Mouse (Mus musculus) liver, embryonic 16.5 days (tissue): Measurements from ENCODE around the gene Trappc5. TPM values are rescaled to one million over a fixed set of nuclear protein-coding genes. Genes with fewer than 3 reads are reported as not detected.
A peak's percentile ranks its signal among the peaks of the same experiment; 100 is the strongest.

Experiments
- ATAC-seq: fragments of 200-750 bp; cut with Nextera tagmentation; 2 replicates; pipeline ENCODE4 v1.8.0; 2017; ENCODE audit warnings: low read depth, mild to moderate bottlenecking, moderate number of reproducible peaks, moderate library complexity
- H3K27ac ChIP-seq: fragments of 300-500 bp; sonication (generic); 2 replicates; pipeline ENCODE4 v1.5.1; 2014; ENCODE audit warnings: mild to moderate bottlenecking, low read length
- H3K27me3 ChIP-seq: fragments of 300-500 bp; sonication (generic); 2 replicates; pipeline ENCODE4 v1.6.1; 2014; ENCODE audit warnings: low read depth, low read length, mixed read lengths; ENCODE audit not compliant: control insufficient read depth, insufficient read depth
- H3K36me3 ChIP-seq: fragments of 300-500 bp; sonication (generic); 2 replicates; pipeline ENCODE4 v1.6.1; 2014; ENCODE audit warnings: mild to moderate bottlenecking; ENCODE audit not compliant: control insufficient read depth, insufficient read depth
- H3K4me1 ChIP-seq: fragments of 300-500 bp; sonication (generic); 2 replicates; pipeline ENCODE4 v1.6.1; 2014; ENCODE audit warnings: low read depth, low read length, mixed read lengths; ENCODE audit not compliant: control insufficient read depth
- H3K4me2 ChIP-seq: fragments of 300-500 bp; sonication (generic); 2 replicates; pipeline ENCODE4 v1.6.1; 2014; ENCODE audit warnings: low read depth, low read length, mixed read lengths
- H3K4me3 ChIP-seq: fragments of 300-500 bp; sonication (generic); 2 replicates; pipeline ENCODE4 v1.5.1; 2014; ENCODE audit warnings: low read depth, mild to moderate bottlenecking, low read length
- H3K9ac ChIP-seq: fragments of 300-500 bp; sonication (generic); 2 replicates; pipeline ENCODE4 v1.6.1; 2014; ENCODE audit warnings: low read depth, low read length
- H3K9me3 ChIP-seq: fragments of 300-500 bp; sonication (generic); replicated peaks from 2 replicates; pipeline ENCODE4 v1.6.1; 2016; ENCODE audit warnings: low read length; ENCODE audit not compliant: control insufficient read depth
- WGBS: fragments of 180-500 bp; shearing (Covaris S2); extraction: QIAGEN DNeasy Blood & Tissue Kit; methylation state at CpG from one replicate; pipeline ENCODE4 v1.1.7; 2014; ENCODE audit not compliant: insufficient replicate concordance; 5-methylcytosine and 5-hydroxymethylcytosine counted together
- polyA plus RNA-seq: library from polyadenylated mRNA; unstranded; fragments of >200 nt; fragmentation: Nextera tagmentation; extraction: Ambion mirVana; gene quantifications from 2 replicates; pipeline ENCODE4 v1.2.1, GENCODE M21; 2015

Gene Trappc5
- polyA plus RNA-seq, 1 experiment from 2014 or later: 13.0 TPM

GRCm38 (mm10) chr8:3670388-3670787 is 5.7 kb upstream of the Trappc5 start:
- no peak overlapping the region for H3K9ac ChIP-seq
- H3K4me2 ChIP-seq: no peak overlapping the region
- no peaks in the 10 kb centered on the region for H3K36me3 ChIP-seq
- no peaks in the 10 kb centered on the region for H3K27me3 ChIP-seq
- no peaks in the 10 kb centered on the region for H3K9me3 ChIP-seq
- H3K27ac ChIP-seq: no peak overlapping the region
- peaks cover 4% of the 10 kb centered on the region; the same call in 1 of the 2 replicates for H3K4me1 ChIP-seq
- no peak for ATAC-seq
- no peak overlapping the region for H3K4me3 ChIP-seq
- 36% methylated on average over 2 of the region's 2 CpGs for WGBS

- peaks cover 10% of the 10 kb centered on the region for H3K4me1 ChIP-seq
- no peaks in the 10 kb centered on the region for H3K36me3 ChIP-seq
- peak within 1 kb of the TSS; percentile 63 for H3K4me3 ChIP-seq
- no peaks in the 10 kb centered on the region for H3K9me3 ChIP-seq
- peak within 1 kb of the TSS; percentile 54 for H3K9ac ChIP-seq
- 0 out of 2 replicates have a peak within 1 kb of the TSS, but pooled peaks have one; percentile 12 for H3K27ac ChIP-seq
- peak within 1 kb of the TSS; percentile 70 for H3K4me2 ChIP-seq
- under 1% methylated on average over 23 of the region's 23 CpGs for WGBS
- peak; percentile 33 for ATAC-seq
- no peaks in the 10 kb centered on the region for H3K27me3 ChIP-seq
Measured at GRCm38 (mm10) chr8:3671980-3672491, 4.1 kb upstream of the Trappc5 start, which contains the start of gene Fcor. Gene Fcor (minus strand): TSS chr8:3672362.

- Histone ChIP-seq H3K4me2 (no peak overlapping the region), H3K27me3 (no peaks in the 10 kb centered on the region), H3K36me3 (peaks cover 11% of the 10 kb centered on the region), H3K27ac (no peak overlapping the region), H3K4me3 (no peak overlapping the region), H3K9ac (no peak overlapping the region), H3K4me1 (peaks cover 21% of the 10 kb centered on the region), H3K9me3 (no peaks in the 10 kb centered on the region)
- no peak for ATAC-seq
- WGBS: 47% methylated on average over 3 of the region's 3 CpGs
Measured at GRCm38 (mm10) chr8:3674671-3675070, 1.4 kb upstream of the Trappc5 start.

GRCm38 (mm10) chr8:3676993-3677579 is 987 bp downstream of the Trappc5 start:
- Histone ChIP-seq H3K36me3 (peaks cover 14% of the 10 kb centered on the region), H3K4me2 (peak overlapping the region; percentile 82), H3K9me3 (no peaks in the 10 kb centered on the region), H3K9ac (peak overlapping the region; percentile 88), H3K4me1 (peaks cover 21% of the 10 kb centered on the region), H3K27ac (peak overlapping the region; percentile 81), H3K27me3 (no peaks in the 10 kb centered on the region), H3K4me3 (peak overlapping the region; percentile 80)
- WGBS: 2% methylated on average over 15 of the region's 15 CpGs
- ATAC-seq: peak; percentile 5

GRCm38 (mm10) chr8:3678831-3679230 is 2.7 kb downstream of the Trappc5 start:
- Histone ChIP-seq H3K9ac (no peak overlapping the region), H3K9me3 (no peaks in the 10 kb centered on the region), H3K4me1 (peaks cover 17% of the 10 kb centered on the region), H3K27me3 (no peaks in the 10 kb centered on the region), H3K36me3 (peaks cover 14% of the 10 kb centered on the region), H3K4me3 (no peak overlapping the region), H3K4me2 (no peak overlapping the region), H3K27ac (no peak overlapping the region)
- ATAC-seq: no peak
- WGBS: 91% methylated on average over 23 of the region's 23 CpGs

GRCm38 (mm10) chr8:3679236-3679635 is 3.1 kb downstream of the Trappc5 start:
- Histone ChIP-seq H3K4me1 (peaks cover 17% of the 10 kb centered on the region), H3K27me3 (no peaks in the 10 kb centered on the region), H3K4me3 (no peak overlapping the region), H3K9ac (no peak overlapping the region), H3K36me3 (peaks cover 14% of the 10 kb centered on the region), H3K27ac (no peak overlapping the region), H3K4me2 (no peak overlapping the region), H3K9me3 (no peaks in the 10 kb centered on the region)
- no peak for ATAC-seq
- 88% methylated on average over 23 of the region's 23 CpGs for WGBS

GRCm38 (mm10) chr8:3679656-3680055 is 3.6 kb downstream of the Trappc5 start:
- 80% methylated on average over 5 of the region's 5 CpGs for WGBS
- Histone ChIP-seq H3K9ac (no peak overlapping the region), H3K36me3 (peaks cover 14% of the 10 kb centered on the region), H3K27me3 (no peaks in the 10 kb centered on the region), H3K27ac (no peak overlapping the region), H3K4me3 (no peak overlapping the region), H3K4me1 (peaks cover 17% of the 10 kb centered on the region), H3K9me3 (no peaks in the 10 kb centered on the region), H3K4me2 (no peak overlapping the region)
- no peak for ATAC-seq

- 69% methylated on average over 5 of the region's 5 CpGs for WGBS
- Histone ChIP-seq H3K9me3 (no peaks in the 10 kb centered on the region), H3K4me1 (peaks cover 6% of the 10 kb centered on the region), H3K9ac (no peak overlapping the region), H3K27ac (no peak overlapping the region), H3K4me2 (no peak overlapping the region), H3K4me3 (no peak overlapping the region), H3K36me3 (peaks cover 14% of the 10 kb centered on the region), H3K27me3 (no peaks in the 10 kb centered on the region)
- ATAC-seq: no peak
Measured at GRCm38 (mm10) chr8:3682435-3682834, 6.3 kb downstream of the Trappc5 start.

- Histone ChIP-seq H3K36me3 (peaks cover 14% of the 10 kb centered on the region), H3K9me3 (no peaks in the 10 kb centered on the region), H3K4me2 (no peak overlapping the region), H3K27me3 (no peaks in the 10 kb centered on the region), H3K9ac (no peak overlapping the region), H3K4me1 (no peaks in the 10 kb centered on the region), H3K4me3 (no peak overlapping the region), H3K27ac (no peak overlapping the region)
- WGBS: 58% methylated on average over 6 of the region's 6 CpGs
- no peak for ATAC-seq
Measured at GRCm38 (mm10) chr8:3683408-3684176, 7.5 kb downstream of the Trappc5 start.
